16 mouse cellular contexts compared by ENCODE assay signal in the genomic region with DNA sequence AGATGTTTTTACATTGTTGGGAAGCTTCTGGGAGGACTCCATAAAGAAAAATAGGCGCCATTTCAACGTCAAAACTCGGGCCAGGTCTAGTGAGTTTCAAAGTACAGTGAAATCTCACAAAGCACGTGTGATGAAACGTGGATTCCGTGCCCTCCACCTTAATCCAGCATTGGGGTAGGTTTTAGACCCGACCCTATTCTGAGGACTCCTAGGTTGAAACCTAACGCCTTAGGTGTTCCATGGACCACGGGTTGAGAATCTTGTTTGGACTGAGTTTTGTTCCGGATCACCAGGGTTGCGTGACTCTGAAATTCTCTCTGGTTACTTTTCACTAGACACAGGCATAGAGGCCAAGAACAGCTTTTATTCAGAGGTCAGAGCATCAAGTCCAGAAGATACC. TPM values are rescaled to one million over a fixed set of nuclear protein-coding genes. Genes with fewer than 3 reads are reported as not detected.
DNase-seq lines count a peak whose midpoint lies in the region; ATAC-seq and TF ChIP-seq lines count a peak whose summit lies in the region.
"Had no signal": no experiment of that assay in that cellular context is flagged by ENCODE, and none has a peak within 500 bp of the region (broad histone marks: within the 10 kb centered on the region; RNA-seq: fewer than 3 reads in every experiment).

No protein-coding gene starts in this region.

- no peaks in the 10 kb centered on the region for H3K9me3 ChIP-seq in forebrain, embryonic 13.5 days (replicated peaks)
- no peaks in the 10 kb centered on the region for H3K9me3 ChIP-seq in forebrain, embryonic 16.5 days (ENCODE audit: control insufficient read depth, low read length)
- no peaks in the 10 kb centered on the region for H3K9me3 ChIP-seq in intestine, postnatal 0 days (ENCODE audit: control insufficient read depth)
- H3K9me3 ChIP-seq: embryonic facial prominence, embryonic 15.5 days; forebrain, embryonic 12.5 days; hindbrain, embryonic 15.5 days; limb, embryonic 12.5 days had no signal

- WGBS in forebrain, embryonic 13.5 days = 86% methylated on average over 11 of the region's 11 CpGs
- 93% methylated on average over 11 of the region's 11 CpGs for WGBS in forebrain, embryonic 16.5 days
- WGBS in intestine, postnatal 0 days = 89% methylated on average over 11 of the region's 11 CpGs

- no peak for TF ChIP-seq CTCF in intestine, postnatal 0 days (IDR thresholded peaks at IDR 0.05; ENCODE audit: low read depth)

- peak overlapping the region; percentile 62; the same call in 1 of the 2 replicates for H3K4me2 ChIP-seq in forebrain, embryonic 13.5 days
- no peak overlapping the region for H3K4me2 ChIP-seq in forebrain, embryonic 16.5 days (ENCODE audit: low read length)
- peak overlapping the region; percentile 74 for H3K4me2 ChIP-seq in intestine, postnatal 0 days (replicated peaks; ENCODE audit: low read depth)

- ATAC-seq in forebrain, embryonic 13.5 days = no peak
- no peak for ATAC-seq in forebrain, embryonic 16.5 days
- ATAC-seq in intestine, postnatal 0 days = no peak

- H3K36me3 ChIP-seq in forebrain, embryonic 13.5 days (ENCODE audit: poor library complexity, severe bottlenecking) = no peaks in the 10 kb centered on the region
- no peaks in the 10 kb centered on the region for H3K36me3 ChIP-seq in forebrain, embryonic 16.5 days (ENCODE audit: control insufficient read depth, insufficient read depth)
- no peaks in the 10 kb centered on the region for H3K36me3 ChIP-seq in intestine, postnatal 0 days (ENCODE audit: control insufficient read depth, insufficient read depth)
- H3K36me3 ChIP-seq: embryonic facial prominence, embryonic 15.5 days; forebrain, embryonic 12.5 days; hindbrain, embryonic 15.5 days; limb, embryonic 12.5 days had no signal

- H3K27ac ChIP-seq in forebrain, embryonic 13.5 days = no peak overlapping the region
- no peak overlapping the region for H3K27ac ChIP-seq in forebrain, embryonic 16.5 days (ENCODE audit: low read length)
- no peak overlapping the region for H3K27ac ChIP-seq in intestine, postnatal 0 days (ENCODE audit: low read depth, low read length)
- H3K27ac ChIP-seq: embryonic facial prominence, embryonic 15.5 days; forebrain, embryonic 12.5 days; hindbrain, embryonic 15.5 days had no signal

- peaks cover 33% of the 10 kb centered on the region for H3K27me3 ChIP-seq in forebrain, embryonic 13.5 days
- H3K27me3 ChIP-seq in forebrain, embryonic 16.5 days (replicated peaks; ENCODE audit: control insufficient read depth, insufficient read depth, low read length) = peaks cover 7% of the 10 kb centered on the region; the same call in 1 of the 2 replicates
- no peaks in the 10 kb centered on the region for H3K27me3 ChIP-seq in intestine, postnatal 0 days (replicated peaks; ENCODE audit: control insufficient read depth, insufficient read depth, low read length)
- H3K27me3 ChIP-seq: CH12.LX had no signal

- peaks cover 10% of the 10 kb centered on the region for H3K4me1 ChIP-seq in forebrain, embryonic 13.5 days
- H3K4me1 ChIP-seq in forebrain, embryonic 16.5 days (replicated peaks; ENCODE audit: control insufficient read depth, insufficient read depth, low read length) = peaks cover 7% of the 10 kb centered on the region
- H3K4me1 ChIP-seq in intestine, postnatal 0 days (replicated peaks; ENCODE audit: control insufficient read depth, insufficient read depth, low read length) = no peaks in the 10 kb centered on the region; the same call in 1 of the 2 replicates

- H3K4me3 ChIP-seq in forebrain, embryonic 13.5 days = no peak overlapping the region
- H3K4me3 ChIP-seq in forebrain, embryonic 16.5 days (replicated peaks; ENCODE audit: low read length) = no peak overlapping the region
- H3K4me3 ChIP-seq in intestine, postnatal 0 days (ENCODE audit: low read depth, low read length) = no peak overlapping the region

- no peak overlapping the region for H3K9ac ChIP-seq in forebrain, embryonic 13.5 days
- no peak overlapping the region for H3K9ac ChIP-seq in forebrain, embryonic 16.5 days (replicated peaks; ENCODE audit: low read depth, low read length)
- H3K9ac ChIP-seq in intestine, postnatal 0 days (ENCODE audit: low read depth, low read length) = no peak overlapping the region
- H3K9ac ChIP-seq: embryonic facial prominence, embryonic 15.5 days; hindbrain, embryonic 15.5 days had no signal

- peak; percentile 69 for DNase-seq in kidney, adult 18-20 months
- DNase-seq in kidney, postnatal 4 days = no peak
- peak; percentile 71 to 84 for DNase-seq in kidney, postnatal 25 days
- no peak for DNase-seq in layer of hippocampus, adult 11-12 months (ENCODE audit: low spot score)
- DNase-seq in adrenal gland, adult (ENCODE audit: inconsistent age in 2 of 2, low spot score in 1 of 2) = no peak
- DNase-seq: cerebellum, adult 8-10 months; thymus, adult 2 months had no signal

RNA-seq across cellular contexts. Expression of a gene that starts 0.5 kb away (rescaled TPM):
- not detected in 2 replicates for polyA plus RNA-seq in forebrain, embryonic 13.5 days (2015; fragmentation: Nextera tagmentation; extraction: Ambion mirVana)
- not detected in 2 replicates for polyA plus RNA-seq in forebrain, embryonic 16.5 days (2015; fragmentation: Nextera tagmentation; extraction: Ambion mirVana)
- 0.26 and 0.55 TPM in 2 replicates for polyA plus RNA-seq in intestine, postnatal 0 days (2015; fragmentation: Nextera tagmentation; extraction: Ambion mirVana)
- polyA plus RNA-seq: cortical plate, adult 2 months; forebrain, embryonic 12.5 days had no signal

Comparison
In these comparisons a context has a peak if more than half of its experiments do, and no peak if none do; other contexts are left out.
1. DNase-seq: peak in kidney, adult 18-20 months (single experiment) and kidney, postnatal 25 days (2 of 2); none in kidney, postnatal 4 days (0 of 2), layer of hippocampus, adult 11-12 months (single experiment) and adrenal gland, adult (0 of 2).